Mouse (Mus musculus): ENCODE data around the gene Nploc4. TPM values are rescaled to one million over a fixed set of nuclear protein-coding genes. Genes with fewer than 3 reads are reported as not detected.
A peak's percentile ranks its signal among the peaks of the same experiment; 100 is the strongest.

The Nploc4 gene
- total and polyA plus RNA-seq, 3 experiments = 40.6 to 115 (median 50.4) TPM

DNA sequence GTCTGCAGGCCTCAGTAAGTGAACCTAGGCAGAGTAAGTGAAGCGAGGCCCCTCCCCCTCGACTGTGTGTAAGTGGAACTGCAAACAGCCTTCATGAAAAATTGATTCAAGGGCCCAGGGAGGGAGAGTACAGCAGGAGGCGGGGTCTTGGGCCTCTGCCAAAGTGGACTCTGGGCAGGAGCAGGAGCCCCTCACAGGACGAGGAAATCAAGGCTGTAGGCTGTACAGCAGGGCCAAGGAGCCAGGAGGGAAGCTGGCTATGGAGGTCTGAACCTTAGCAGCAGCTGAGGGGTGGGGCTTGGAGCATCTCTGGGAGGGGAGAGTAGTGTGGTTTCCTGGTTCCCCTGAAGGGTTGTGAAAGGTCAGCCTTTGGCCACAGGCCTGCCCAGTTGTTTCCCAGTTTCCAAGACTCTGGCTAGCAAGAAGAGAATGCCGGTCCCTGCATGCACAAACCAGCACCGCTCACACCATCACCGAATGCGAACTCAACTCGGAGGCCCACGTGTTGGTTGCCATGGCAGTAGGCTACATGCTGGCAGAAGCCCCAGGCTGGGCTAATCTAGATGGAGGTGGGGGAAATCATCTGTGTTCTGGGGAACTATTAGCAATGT lies 79.6 kb downstream of the Nploc4 start:
- in situ Hi-C loops (cut with MboI; ENCODE audit: low pct_ligation_motif_present, low pct_unique_long_range_greater_than_20kb, low sequenced_read_pairs) = no loop called here
- Histone ChIP-seq H3K4me1 (ENCODE audit: control insufficient read depth in 1 of 2, insufficient read depth in 2 of 2) (peaks cover 6 to 26% of the 10 kb centered on the region in 2 experiments), H3K27me3 (replicated peaks) (peaks cover 11% of the 10 kb centered on the region), H3K79me2 (replicated peaks; ENCODE audit: control insufficient read depth, extremely low read depth, insufficient read depth, poor library complexity, severe bottlenecking) (no peaks in the 10 kb centered on the region), H3K36me3 (replicated peaks in 1 of 2; ENCODE audit: control insufficient read depth in 1 of 2, insufficient read depth in 1 of 2, low read length in 1 of 2) (no peaks in the 10 kb centered on the region), H3K9me3 (replicated peaks; ENCODE audit: low read length) (no peaks in the 10 kb centered on the region), H3K4me3 (replicated peaks in 1 of 3; ENCODE audit: low read depth in 2 of 3, low read length in 2 of 3, poor library complexity in 1 of 3) (no peak overlapping the region), H3K9ac (ENCODE audit: insufficient read depth, low read depth) (no peak overlapping the region), H3K4me2 (ENCODE audit: insufficient read depth, low read depth, poor library complexity, severe bottlenecking) (no peak overlapping the region), H3K27ac (ENCODE audit: insufficient read depth, low read depth) (no peak overlapping the region)
- no peak for DNase-seq (ENCODE audit: extremely low read depth)
- TF ChIP-seq UBTF (IDR thresholded peaks at IDR 0.05; ENCODE audit: low read depth, low read length) = no peak
- no peak for TF ChIP-seq ELF1 (IDR thresholded peaks at IDR 0.05; ENCODE audit: low read depth, low read length)
- TF ChIP-seq HCFC1 (IDR thresholded peaks at IDR 0.05; ENCODE audit: low read depth, low read length) = no peak
- no peak for TF ChIP-seq RCOR1 (conservative IDR thresholded peaks at IDR 0.05; ENCODE audit: low read depth, low read length)
- dilution Hi-C loops (cut with MboI; ENCODE audit: extremely low pct_ligation_motif_present, extremely low pct_unique_long_range_greater_than_20kb, low sequenced_read_pairs) = no loop called here

DNA sequence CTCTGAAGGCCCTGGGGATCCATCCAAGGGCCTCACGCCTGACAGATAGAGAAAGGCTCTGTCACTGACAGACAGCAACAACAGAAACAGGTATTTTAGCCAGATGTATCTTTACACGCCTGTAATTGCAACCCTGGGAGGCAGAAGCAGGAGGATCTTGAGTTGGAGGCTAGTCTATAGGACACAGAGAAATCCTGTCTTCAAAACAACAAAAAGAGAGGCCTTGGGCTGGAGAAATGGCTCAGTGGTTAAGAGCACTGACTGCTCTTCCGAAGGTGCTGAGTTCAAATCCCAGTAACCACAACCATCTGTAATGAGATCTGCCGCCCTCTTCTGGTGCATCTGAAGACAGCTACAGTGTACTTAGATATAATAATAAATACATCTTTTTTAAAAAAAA lies 80.6 kb downstream of the Nploc4 start:
- Histone ChIP-seq H3K4me3 (replicated peaks in 1 of 3; ENCODE audit: low read depth in 2 of 3, low read length in 2 of 3, poor library complexity in 1 of 3) (no peak overlapping the region), H3K9ac (ENCODE audit: insufficient read depth, low read depth) (no peak overlapping the region), H3K4me2 (ENCODE audit: insufficient read depth, low read depth, poor library complexity, severe bottlenecking) (no peak overlapping the region), H3K36me3 (replicated peaks in 1 of 2; ENCODE audit: control insufficient read depth in 1 of 2, insufficient read depth in 1 of 2, low read length in 1 of 2) (no peaks in the 10 kb centered on the region), H3K4me1 (ENCODE audit: control insufficient read depth in 1 of 2, insufficient read depth in 2 of 2) (peaks cover 6 to 32% of the 10 kb centered on the region in 2 experiments), H3K79me2 (replicated peaks; ENCODE audit: control insufficient read depth, extremely low read depth, insufficient read depth, poor library complexity, severe bottlenecking) (no peaks in the 10 kb centered on the region), H3K9me3 (replicated peaks; ENCODE audit: low read length) (no peaks in the 10 kb centered on the region), H3K27ac (ENCODE audit: insufficient read depth, low read depth) (no peak overlapping the region), H3K27me3 (replicated peaks) (peaks cover 9% of the 10 kb centered on the region)
- DNase-seq (ENCODE audit: extremely low read depth) = no peak
- dilution Hi-C loops (cut with MboI; ENCODE audit: extremely low pct_ligation_motif_present, extremely low pct_unique_long_range_greater_than_20kb, low sequenced_read_pairs) = no loop called here
- in situ Hi-C loops (cut with MboI; ENCODE audit: low pct_ligation_motif_present, low pct_unique_long_range_greater_than_20kb, low sequenced_read_pairs) = no loop called here
- TF ChIP-seq USF1 (IDR thresholded peaks at IDR 0.05; ENCODE audit: low read depth, low read length) (no peak), CTCF (conservative IDR thresholded peaks at IDR 0.05 in 1 of 2, IDR thresholded peaks at IDR 0.05 in 1 of 2; ENCODE audit: low read depth in 2 of 2, low read length in 2 of 2) (peak in 1 of 2 experiments; percentile 23; a peak in 1 of 4 replicates)

GRCm38 (mm10) chr11:120356319-120356840 lies 81.1 kb downstream of the Nploc4 start:
- Histone ChIP-seq H3K9me3 (replicated peaks; ENCODE audit: low read length) (no peaks in the 10 kb centered on the region), H3K4me1 (ENCODE audit: control insufficient read depth in 1 of 2, insufficient read depth in 2 of 2) (peaks cover 6 to 37% of the 10 kb centered on the region in 2 experiments), H3K4me2 (ENCODE audit: insufficient read depth, low read depth, poor library complexity, severe bottlenecking) (no peak overlapping the region), H3K27ac (ENCODE audit: insufficient read depth, low read depth) (no peak overlapping the region), H3K27me3 (replicated peaks) (peaks cover 6% of the 10 kb centered on the region), H3K79me2 (replicated peaks; ENCODE audit: control insufficient read depth, extremely low read depth, insufficient read depth, poor library complexity, severe bottlenecking) (no peaks in the 10 kb centered on the region), H3K4me3 (replicated peaks in 1 of 3; ENCODE audit: low read depth in 2 of 3, low read length in 2 of 3, poor library complexity in 1 of 3) (no peak overlapping the region), H3K9ac (ENCODE audit: insufficient read depth, low read depth) (no peak overlapping the region), H3K36me3 (replicated peaks in 1 of 2; ENCODE audit: control insufficient read depth in 1 of 2, insufficient read depth in 1 of 2, low read length in 1 of 2) (no peaks in the 10 kb centered on the region)
- dilution Hi-C loops (cut with MboI; ENCODE audit: extremely low pct_ligation_motif_present, extremely low pct_unique_long_range_greater_than_20kb, low sequenced_read_pairs) (no loop called here), in situ Hi-C loops (cut with MboI; ENCODE audit: low pct_ligation_motif_present, low pct_unique_long_range_greater_than_20kb, low sequenced_read_pairs) (no loop called here)
- no peak for DNase-seq (ENCODE audit: extremely low read depth)
- no peak for TF ChIP-seq SIN3A (IDR thresholded peaks at IDR 0.05; ENCODE audit: low read length)
- peak; percentile 18 to 50; a peak in 2 of 4 replicates for TF ChIP-seq CTCF (conservative IDR thresholded peaks at IDR 0.05 in 1 of 2, IDR thresholded peaks at IDR 0.05 in 1 of 2; ENCODE audit: low read depth in 2 of 2, low read length in 2 of 2)
- TF ChIP-seq TCF12 (IDR thresholded peaks at IDR 0.05; ENCODE audit: low read depth, low read length) = no peak

All from CH12.LX (cell line).